Mouse (Mus musculus): ENCODE results near the gene Oprm1. TPM values are rescaled to one million over a fixed set of nuclear protein-coding genes. Genes with fewer than 3 reads are reported as not detected.

Oprm1 gene
- polyA plus RNA-seq, 1 experiment from 2014 or later: not detected

GRCm38 (mm10) chr10:6820626-6821025 is 62.3 kb downstream of the Oprm1 start:
- Histone ChIP-seq H3K4me3 (ENCODE audit: low read depth, low read length) (no peak overlapping the region), H3K4me2 (ENCODE audit: low read depth, low read length) (no peak overlapping the region), H3K4me1 (ENCODE audit: control insufficient read depth, insufficient read depth, low read length) (no peaks in the 10 kb centered on the region), H3K27me3 (ENCODE audit: control insufficient read depth, insufficient read depth, low read length) (no peaks in the 10 kb centered on the region), H3K9ac (replicated peaks; ENCODE audit: low read length) (no peak overlapping the region), H3K9me3 (replicated peaks; ENCODE audit: control insufficient read depth, low read length) (no peaks in the 10 kb centered on the region), H3K27ac (replicated peaks; ENCODE audit: low read depth, low read length) (no peak overlapping the region), H3K36me3 (replicated peaks; ENCODE audit: control insufficient read depth, insufficient read depth, low read depth, low read length) (no peaks in the 10 kb centered on the region)
- no peak for DNase-seq (ENCODE audit: low spot score)
- WGBS: 25% methylated on average over 1 of the region's 1 CpGs
- no peak for ATAC-seq (replicated peaks; ENCODE audit: insufficient number of reproducible peaks, low FRiP score, low TSS enrichment, low read depth)

GRCm38 (mm10) chr10:6842225-6842624 is 83.9 kb downstream of the Oprm1 start:
- H3K4me1 ChIP-seq (ENCODE audit: control insufficient read depth, insufficient read depth, low read length): no peaks in the 10 kb centered on the region
- H3K4me3 ChIP-seq (ENCODE audit: low read depth, low read length): no peak overlapping the region
- ATAC-seq (replicated peaks; ENCODE audit: insufficient number of reproducible peaks, low FRiP score, low TSS enrichment, low read depth): no peak
- no peak overlapping the region for H3K9ac ChIP-seq (replicated peaks; ENCODE audit: low read length)
- no peak overlapping the region for H3K27ac ChIP-seq (replicated peaks; ENCODE audit: low read depth, low read length)
- DNase-seq (ENCODE audit: low spot score): no peak
- WGBS: 77% methylated on average over 1 of the region's 1 CpGs
- no peaks in the 10 kb centered on the region for H3K9me3 ChIP-seq (replicated peaks; ENCODE audit: control insufficient read depth, low read length)
- H3K4me2 ChIP-seq (ENCODE audit: low read depth, low read length): no peak overlapping the region
- H3K36me3 ChIP-seq (replicated peaks; ENCODE audit: control insufficient read depth, insufficient read depth, low read depth, low read length): no peaks in the 10 kb centered on the region
- H3K27me3 ChIP-seq (ENCODE audit: control insufficient read depth, insufficient read depth, low read length): no peaks in the 10 kb centered on the region

DNA sequence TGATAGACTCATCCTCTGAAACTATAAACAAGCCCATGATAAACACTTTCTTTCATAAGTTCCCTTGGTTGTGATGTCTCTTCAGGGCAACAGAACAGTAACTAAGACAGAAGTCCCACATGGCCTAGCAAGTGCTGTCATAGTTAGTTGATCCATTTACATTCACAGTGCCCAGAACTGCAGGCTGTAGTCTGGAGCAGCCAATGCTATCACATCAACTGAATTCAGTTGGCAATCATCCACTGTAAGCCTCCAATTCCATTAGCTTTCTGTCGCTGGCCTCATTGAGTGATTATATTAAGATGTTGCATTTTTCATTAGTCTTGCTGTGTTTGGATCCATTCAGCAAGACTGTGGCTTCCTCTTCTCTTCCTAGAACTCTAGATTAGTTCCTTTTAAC is 88.0 kb downstream of the Oprm1 start:
- no peak overlapping the region for H3K9ac ChIP-seq (replicated peaks; ENCODE audit: low read length)
- no peaks in the 10 kb centered on the region for H3K4me1 ChIP-seq (ENCODE audit: control insufficient read depth, insufficient read depth, low read length)
- no peak overlapping the region for H3K4me3 ChIP-seq (ENCODE audit: low read depth, low read length)
- DNase-seq (ENCODE audit: low spot score) (no peak), ATAC-seq (replicated peaks; ENCODE audit: insufficient number of reproducible peaks, low FRiP score, low TSS enrichment, low read depth) (no peak)
- WGBS: 85% methylated on average over 1 of the region's 1 CpGs
- H3K27me3 ChIP-seq (ENCODE audit: control insufficient read depth, insufficient read depth, low read length): no peaks in the 10 kb centered on the region
- no peaks in the 10 kb centered on the region for H3K9me3 ChIP-seq (replicated peaks; ENCODE audit: control insufficient read depth, low read length)
- no peaks in the 10 kb centered on the region for H3K36me3 ChIP-seq (replicated peaks; ENCODE audit: control insufficient read depth, insufficient read depth, low read depth, low read length)
- H3K27ac ChIP-seq (replicated peaks; ENCODE audit: low read depth, low read length): no peak overlapping the region
- no peak overlapping the region for H3K4me2 ChIP-seq (ENCODE audit: low read depth, low read length)

- H3K4me3 ChIP-seq (ENCODE audit: low read depth, low read length): no peak overlapping the region
- H3K4me2 ChIP-seq (ENCODE audit: low read depth, low read length): no peak overlapping the region
- H3K9me3 ChIP-seq (replicated peaks; ENCODE audit: control insufficient read depth, low read length): no peaks in the 10 kb centered on the region
- ATAC-seq (replicated peaks; ENCODE audit: insufficient number of reproducible peaks, low FRiP score, low TSS enrichment, low read depth) (0 out of 2 replicates have a peak, but pooled peaks have one; percentile 44), DNase-seq (ENCODE audit: low spot score) (peak; percentile 13)
- no peak overlapping the region for H3K27ac ChIP-seq (replicated peaks; ENCODE audit: low read depth, low read length)
- no peaks in the 10 kb centered on the region for H3K4me1 ChIP-seq (ENCODE audit: control insufficient read depth, insufficient read depth, low read length)
- WGBS: 56% methylated on average over 7 of the region's 7 CpGs
- no peak overlapping the region for H3K9ac ChIP-seq (replicated peaks; ENCODE audit: low read length)
- H3K27me3 ChIP-seq (ENCODE audit: control insufficient read depth, insufficient read depth, low read length): no peaks in the 10 kb centered on the region
- H3K36me3 ChIP-seq (replicated peaks; ENCODE audit: control insufficient read depth, insufficient read depth, low read depth, low read length): no peaks in the 10 kb centered on the region
Measured at GRCm38 (mm10) chr10:6848162-6848754, 90.0 kb downstream of the Oprm1 start.

GRCm38 (mm10) chr10:6848834-6849233 is 90.5 kb downstream of the Oprm1 start:
- Histone ChIP-seq H3K27me3 (ENCODE audit: control insufficient read depth, insufficient read depth, low read length) (no peaks in the 10 kb centered on the region), H3K9me3 (replicated peaks; ENCODE audit: control insufficient read depth, low read length) (no peaks in the 10 kb centered on the region), H3K36me3 (replicated peaks; ENCODE audit: control insufficient read depth, insufficient read depth, low read depth, low read length) (no peaks in the 10 kb centered on the region), H3K9ac (replicated peaks; ENCODE audit: low read length) (no peak overlapping the region), H3K4me3 (ENCODE audit: low read depth, low read length) (no peak overlapping the region), H3K27ac (replicated peaks; ENCODE audit: low read depth, low read length) (no peak overlapping the region), H3K4me2 (ENCODE audit: low read depth, low read length) (no peak overlapping the region), H3K4me1 (ENCODE audit: control insufficient read depth, insufficient read depth, low read length) (no peaks in the 10 kb centered on the region)
- peak; percentile 12 for DNase-seq (ENCODE audit: low spot score)
- 70% methylated on average over 2 of the region's 2 CpGs for WGBS
- ATAC-seq (replicated peaks; ENCODE audit: insufficient number of reproducible peaks, low FRiP score, low TSS enrichment, low read depth): no peak

DNA sequence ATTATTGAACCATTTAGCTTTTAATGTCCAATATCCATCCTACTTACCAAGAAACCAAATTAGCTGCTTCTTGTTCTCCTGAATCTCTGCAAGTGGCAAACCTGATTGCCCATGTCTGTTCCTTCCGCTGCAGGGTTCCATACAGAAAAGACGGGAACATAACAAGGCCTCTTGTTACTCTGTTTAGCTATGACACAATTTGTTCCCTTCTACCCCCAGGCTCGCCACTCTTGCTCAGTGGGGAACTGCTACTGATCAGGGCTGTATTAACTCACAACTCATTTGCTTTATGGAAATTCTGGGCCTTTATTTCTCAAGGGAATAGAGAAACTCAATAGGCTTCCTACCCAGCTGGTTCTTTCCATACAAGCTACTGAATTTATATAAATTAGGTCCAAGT is 97.5 kb downstream of the Oprm1 start:
- no peaks in the 10 kb centered on the region for H3K4me1 ChIP-seq (ENCODE audit: control insufficient read depth, insufficient read depth, low read length)
- H3K4me3 ChIP-seq (ENCODE audit: low read depth, low read length): no peak overlapping the region
- H3K27me3 ChIP-seq (ENCODE audit: control insufficient read depth, insufficient read depth, low read length): no peaks in the 10 kb centered on the region
- no peaks in the 10 kb centered on the region for H3K36me3 ChIP-seq (replicated peaks; ENCODE audit: control insufficient read depth, insufficient read depth, low read depth, low read length)
- ATAC-seq (replicated peaks; ENCODE audit: insufficient number of reproducible peaks, low FRiP score, low TSS enrichment, low read depth) (no peak), DNase-seq (ENCODE audit: low spot score) (no peak)
- no peak overlapping the region for H3K27ac ChIP-seq (replicated peaks; ENCODE audit: low read depth, low read length)
- no peaks in the 10 kb centered on the region for H3K9me3 ChIP-seq (replicated peaks; ENCODE audit: control insufficient read depth, low read length)
- 72% methylated on average over 3 of the region's 3 CpGs for WGBS
- H3K4me2 ChIP-seq (ENCODE audit: low read depth, low read length): no peak overlapping the region
- H3K9ac ChIP-seq (replicated peaks; ENCODE audit: low read length): no peak overlapping the region

- no peak for ATAC-seq (replicated peaks; ENCODE audit: insufficient number of reproducible peaks, low FRiP score, low TSS enrichment, low read depth)
- no peak overlapping the region for H3K27ac ChIP-seq (replicated peaks; ENCODE audit: low read depth, low read length)
- H3K4me1 ChIP-seq (ENCODE audit: control insufficient read depth, insufficient read depth, low read length): no peaks in the 10 kb centered on the region
- H3K9me3 ChIP-seq (replicated peaks; ENCODE audit: control insufficient read depth, low read length): no peaks in the 10 kb centered on the region
- no peak overlapping the region for H3K4me3 ChIP-seq (ENCODE audit: low read depth, low read length)
- H3K9ac ChIP-seq (replicated peaks; ENCODE audit: low read length): no peak overlapping the region
- H3K36me3 ChIP-seq (replicated peaks; ENCODE audit: control insufficient read depth, insufficient read depth, low read depth, low read length): no peaks in the 10 kb centered on the region
- DNase-seq (ENCODE audit: low spot score): no peak
- H3K4me2 ChIP-seq (ENCODE audit: low read depth, low read length): no peak overlapping the region
- WGBS: 74% methylated on average over 7 of the region's 7 CpGs
- no peaks in the 10 kb centered on the region for H3K27me3 ChIP-seq (ENCODE audit: control insufficient read depth, insufficient read depth, low read length)
Measured at GRCm38 (mm10) chr10:6871418-6872072, 113.2 kb downstream of the Oprm1 start.

DNA sequence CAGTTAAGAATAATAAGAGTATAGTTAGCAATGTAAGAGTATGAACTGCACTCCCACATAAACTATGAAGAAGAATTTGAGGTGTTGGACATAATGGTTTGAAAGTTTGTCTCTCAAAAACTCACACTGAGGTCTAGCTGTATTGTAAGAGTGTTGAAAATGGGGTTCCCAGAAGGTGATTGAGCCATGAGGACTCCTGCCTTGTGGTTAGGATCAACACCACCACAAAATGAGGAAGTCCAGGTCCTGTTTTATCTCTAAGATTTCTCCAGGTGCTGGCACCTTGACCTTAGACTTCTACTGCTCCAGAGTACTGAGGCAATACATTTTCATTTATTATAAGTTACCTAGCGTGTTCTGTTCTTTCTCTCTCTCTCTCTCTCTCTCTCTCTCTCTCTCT is 115.6 kb downstream of the Oprm1 start:
- ATAC-seq (replicated peaks; ENCODE audit: insufficient number of reproducible peaks, low FRiP score, low TSS enrichment, low read depth): no peak
- Histone ChIP-seq H3K27ac (replicated peaks; ENCODE audit: low read depth, low read length) (no peak overlapping the region), H3K4me3 (ENCODE audit: low read depth, low read length) (no peak overlapping the region), H3K4me2 (ENCODE audit: low read depth, low read length) (no peak overlapping the region), H3K4me1 (ENCODE audit: control insufficient read depth, insufficient read depth, low read length) (no peaks in the 10 kb centered on the region), H3K9ac (replicated peaks; ENCODE audit: low read length) (no peak overlapping the region), H3K27me3 (ENCODE audit: control insufficient read depth, insufficient read depth, low read length) (no peaks in the 10 kb centered on the region), H3K9me3 (replicated peaks; ENCODE audit: control insufficient read depth, low read length) (no peaks in the 10 kb centered on the region), H3K36me3 (replicated peaks; ENCODE audit: control insufficient read depth, insufficient read depth, low read depth, low read length) (no peaks in the 10 kb centered on the region)
- WGBS: 82% methylated on average over 1 of the region's 1 CpGs
- DNase-seq (ENCODE audit: low spot score): no peak

Measured in embryonic facial prominence, embryonic 11.5 days (tissue).